Mouse (Mus musculus): ENCODE measurements around the gene Sh3bp1. TPM values are rescaled to one million over a fixed set of nuclear protein-coding genes. Genes with fewer than 3 reads are reported as not detected.

Gene Sh3bp1
- total and polyA plus RNA-seq, 2 experiments from 2014 or later, result 3.3 to 6.4 TPM

GRCm38 (mm10) chr15:78923585-78923984, 24.0 kb downstream of the Sh3bp1 start:
- no peak for DNase-seq
- no peak for TF ChIP-seq CTCF (IDR thresholded peaks at IDR 0.05; ENCODE audit: low read depth)
- no peak overlapping the region for H3K4me3 ChIP-seq (ENCODE audit: low read depth, low read length)
- H3K4me2 ChIP-seq (ENCODE audit: low read depth), result no peak overlapping the region
- 83% methylated on average over 6 of the region's 6 CpGs for WGBS
- no peak overlapping the region for H3K9ac ChIP-seq
- H3K27me3 ChIP-seq (ENCODE audit: insufficient read depth, low read length), result no peaks in the 10 kb centered on the region
- H3K9me3 ChIP-seq (ENCODE audit: low read length), result no peaks in the 10 kb centered on the region
- peaks cover 13% of the 10 kb centered on the region for H3K36me3 ChIP-seq (ENCODE audit: insufficient read depth)
- H3K27ac ChIP-seq (ENCODE audit: low read depth, low read length), result no peak overlapping the region
- ATAC-seq, result no peak
- 0 out of 2 replicates have a peak, but pooled peaks cover 6% of the 10 kb centered on the region for H3K4me1 ChIP-seq (ENCODE audit: insufficient read depth)

- no peaks in the 10 kb centered on the region for H3K9me3 ChIP-seq (ENCODE audit: low read length)
- WGBS, result 49% methylated on average over 8 of the region's 8 CpGs
Observed at GRCm38 (mm10) chr15:78925129-78925528, 25.6 kb downstream of the Sh3bp1 start.

DNA sequence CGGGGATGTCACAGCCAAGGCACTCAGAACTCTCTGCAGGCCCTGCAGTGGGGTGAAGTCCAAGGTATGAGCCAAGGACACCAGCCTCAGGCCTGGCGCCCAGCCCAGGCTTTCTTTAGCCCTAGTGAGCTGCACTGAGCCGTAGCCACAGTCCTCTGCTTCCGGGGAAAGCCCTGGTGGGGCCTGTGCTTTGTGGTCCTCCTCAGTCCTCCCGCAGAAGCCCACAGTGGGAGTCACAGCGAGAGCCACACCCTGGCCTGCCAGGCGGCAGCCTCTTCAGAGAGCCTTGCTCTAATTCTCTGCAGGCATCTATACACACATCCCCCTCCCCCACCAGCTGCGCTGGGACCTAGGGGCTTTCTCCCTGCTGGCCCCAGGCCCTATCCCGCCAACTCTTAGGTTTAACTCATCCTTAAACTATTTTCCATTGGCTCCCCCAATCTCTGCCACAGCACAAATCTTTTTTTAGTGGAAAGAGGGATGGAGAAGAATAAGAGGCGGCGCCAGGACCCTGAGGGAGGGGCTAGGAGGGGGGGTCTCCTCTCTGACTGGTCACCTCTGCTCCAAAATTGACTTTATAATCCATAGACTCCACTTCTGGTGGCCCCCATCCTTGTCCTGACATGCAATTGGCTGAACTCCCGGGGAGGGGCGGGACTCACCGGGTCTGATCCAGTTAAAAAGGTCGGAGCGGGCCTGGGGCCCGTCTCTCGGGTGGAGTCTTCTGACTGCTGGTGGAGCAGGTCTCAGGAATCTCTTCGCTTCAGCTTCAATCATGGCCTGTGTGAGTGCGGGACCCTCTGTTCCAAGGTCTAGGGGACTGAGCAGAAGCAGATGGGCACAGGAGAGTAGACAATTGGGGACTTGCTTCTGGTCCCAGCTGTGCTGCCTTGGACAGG, 26.7 kb downstream of the Sh3bp1 start, which contains the start of gene Lgals1:
TSS of gene Lgals1 (plus strand) at position 705 of the 899 bp plus-strand sequence.
- Histone ChIP-seq H3K4me2 (ENCODE audit: low read depth) (peak within 1 kb of the TSS; percentile 52; the same call in 1 of the 2 replicates), H3K4me3 (ENCODE audit: low read depth, low read length) (no peak within 1 kb of the TSS), H3K9ac (no peak within 1 kb of the TSS), H3K4me1 (ENCODE audit: insufficient read depth) (0 out of 2 replicates have a peak, but pooled peaks cover 6% of the 10 kb centered on the region), H3K27me3 (ENCODE audit: insufficient read depth, low read length) (no peaks in the 10 kb centered on the region), H3K9me3 (ENCODE audit: low read length) (no peaks in the 10 kb centered on the region), H3K36me3 (ENCODE audit: insufficient read depth) (no peaks in the 10 kb centered on the region), H3K27ac (ENCODE audit: low read depth, low read length) (0 out of 2 replicates have a peak within 1 kb of the TSS, but pooled peaks have one; percentile 10)
- WGBS, result 11% methylated on average over 20 of the region's 20 CpGs
- ATAC-seq (peak; percentile 58), DNase-seq (peak; percentile 55)
- TF ChIP-seq CTCF (IDR thresholded peaks at IDR 0.05; ENCODE audit: low read depth), result no peak

More at GRCm38 (mm10) chr15:78925129-78925528, 25.6 kb downstream of the Sh3bp1 start:
- no peak overlapping the region for H3K27ac ChIP-seq (ENCODE audit: low read depth, low read length)
- H3K27me3 ChIP-seq (ENCODE audit: insufficient read depth, low read length), result no peaks in the 10 kb centered on the region
- H3K9ac ChIP-seq, result no peak overlapping the region
- H3K36me3 ChIP-seq (ENCODE audit: insufficient read depth), result 0 out of 2 replicates have a peak, but pooled peaks cover 1% of the 10 kb centered on the region
- H3K4me1 ChIP-seq (ENCODE audit: insufficient read depth), result 0 out of 2 replicates have a peak, but pooled peaks cover 6% of the 10 kb centered on the region
- no peak for DNase-seq
- no peak for ATAC-seq
- H3K4me3 ChIP-seq (ENCODE audit: low read depth, low read length), result no peak overlapping the region
- no peak for TF ChIP-seq CTCF (IDR thresholded peaks at IDR 0.05; ENCODE audit: low read depth)
- H3K4me2 ChIP-seq (ENCODE audit: low read depth), result no peak overlapping the region

- Histone ChIP-seq H3K9me3 (ENCODE audit: low read length) (no peaks in the 10 kb centered on the region), H3K27me3 (ENCODE audit: insufficient read depth, low read length) (no peaks in the 10 kb centered on the region), H3K4me1 (ENCODE audit: insufficient read depth) (0 out of 2 replicates have a peak, but pooled peaks cover 6% of the 10 kb centered on the region), H3K27ac (ENCODE audit: low read depth, low read length) (no peak overlapping the region), H3K4me2 (ENCODE audit: low read depth) (peak overlapping the region; percentile 52; the same call in 1 of the 2 replicates), H3K9ac (no peak overlapping the region), H3K36me3 (ENCODE audit: insufficient read depth) (no peaks in the 10 kb centered on the region), H3K4me3 (ENCODE audit: low read depth, low read length) (no peak overlapping the region)
- no peak for TF ChIP-seq CTCF (IDR thresholded peaks at IDR 0.05; ENCODE audit: low read depth)
- 33% methylated on average over 15 of the region's 15 CpGs for WGBS
- DNase-seq, result no peak
- ATAC-seq, result no peak
Observed at GRCm38 (mm10) chr15:78927021-78927787, 27.6 kb downstream of the Sh3bp1 start.

GRCm38 (mm10) chr15:78927788-78928457, 28.4 kb downstream of the Sh3bp1 start:
- Histone ChIP-seq H3K36me3 (ENCODE audit: insufficient read depth) (no peaks in the 10 kb centered on the region), H3K27ac (ENCODE audit: low read depth, low read length) (no peak overlapping the region), H3K9me3 (ENCODE audit: low read length) (no peaks in the 10 kb centered on the region), H3K27me3 (ENCODE audit: insufficient read depth, low read length) (no peaks in the 10 kb centered on the region), H3K4me1 (ENCODE audit: insufficient read depth) (0 out of 2 replicates have a peak, but pooled peaks cover 6% of the 10 kb centered on the region), H3K4me2 (ENCODE audit: low read depth) (peak overlapping the region; percentile 52), H3K9ac (no peak overlapping the region), H3K4me3 (ENCODE audit: low read depth, low read length) (peak overlapping the region; percentile 27)
- peak; percentile 40; the same call in 1 of the 2 replicates for ATAC-seq
- WGBS, result 2% methylated on average over 33 of the region's 35 CpGs
- no peak for TF ChIP-seq CTCF (IDR thresholded peaks at IDR 0.05; ENCODE audit: low read depth)
- DNase-seq, result peak; percentile 44

DNA sequence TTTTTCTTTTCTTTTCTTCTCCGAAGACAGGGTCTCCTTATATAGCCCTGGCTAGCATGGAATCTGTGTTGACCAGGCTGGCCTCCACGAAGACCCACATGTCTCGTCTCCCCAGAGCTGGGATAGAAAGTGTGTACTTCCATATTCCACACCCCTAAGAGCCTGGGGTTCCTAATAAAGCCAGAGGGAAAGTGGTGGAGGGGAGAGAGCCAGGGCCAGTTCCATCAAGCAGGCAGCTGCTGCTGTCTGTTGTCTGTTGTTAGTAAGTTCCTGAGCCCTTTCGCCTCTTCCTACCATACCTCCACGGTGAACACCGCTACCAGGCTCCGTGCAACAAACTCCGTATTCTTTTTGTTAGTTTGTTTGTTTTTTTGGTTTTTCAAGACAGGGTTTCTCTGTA, 29.0 kb downstream of the Sh3bp1 start:
- Histone ChIP-seq H3K9me3 (ENCODE audit: low read length) (no peaks in the 10 kb centered on the region), H3K4me2 (ENCODE audit: low read depth) (peak overlapping the region; percentile 52), H3K27ac (ENCODE audit: low read depth, low read length) (no peak overlapping the region), H3K4me1 (ENCODE audit: insufficient read depth) (0 out of 2 replicates have a peak, but pooled peaks cover 6% of the 10 kb centered on the region), H3K9ac (no peak overlapping the region), H3K4me3 (ENCODE audit: low read depth, low read length) (no peak overlapping the region), H3K27me3 (ENCODE audit: insufficient read depth, low read length) (no peaks in the 10 kb centered on the region), H3K36me3 (ENCODE audit: insufficient read depth) (no peaks in the 10 kb centered on the region)
- no peak for TF ChIP-seq CTCF (IDR thresholded peaks at IDR 0.05; ENCODE audit: low read depth)
- DNase-seq, result no peak
- no peak for ATAC-seq
- 52% methylated on average over 8 of the region's 8 CpGs for WGBS

All from forebrain, postnatal 0 days (tissue).